Mouse (Mus musculus) intestine, postnatal 0 days (tissue): ENCODE data around the gene Nol8. TPM values are rescaled to one million over a fixed set of nuclear protein-coding genes. Genes with fewer than 3 reads are reported as not detected.

Experiments
- ATAC-seq: fragments of 200-750 bp; cut with Nextera tagmentation; 2 replicates; pipeline ENCODE4 v1.8.0; 2017; ENCODE audit warnings: mild to moderate bottlenecking, moderate TSS enrichment, moderate library complexity
- H3K27ac ChIP-seq: fragments of 300-500 bp; sonication (generic); 2 replicates; pipeline ENCODE4 v1.5.1; 2014; ENCODE audit warnings: mild to moderate bottlenecking, low read depth, low read length, moderate library complexity
- H3K27me3 ChIP-seq: fragments of 300-500 bp; sonication (generic); replicated peaks from 2 replicates; pipeline ENCODE4 v1.6.1; 2014; ENCODE audit warnings: low read length, mixed read lengths; ENCODE audit not compliant: control insufficient read depth, insufficient read depth
- H3K36me3 ChIP-seq: fragments of 300-500 bp; sonication (generic); 2 replicates; pipeline ENCODE4 v1.6.1; 2014; ENCODE audit warnings: mild to moderate bottlenecking, moderate library complexity; ENCODE audit not compliant: control insufficient read depth, insufficient read depth
- H3K4me1 ChIP-seq: fragments of 300-500 bp; sonication (generic); replicated peaks from 2 replicates; pipeline ENCODE4 v1.6.1; 2014; ENCODE audit warnings: antibody characterized with exemption, low read length, mixed read lengths; ENCODE audit not compliant: control insufficient read depth, insufficient read depth
- H3K4me2 ChIP-seq: fragments of 300-500 bp; sonication (generic); replicated peaks from 2 replicates; pipeline ENCODE4 v1.6.1; 2014; ENCODE audit warnings: low read depth, mild to moderate bottlenecking, moderate library complexity
- H3K4me3 ChIP-seq: fragments of 300-500 bp; sonication (generic); 2 replicates; pipeline ENCODE4 v1.5.1; 2014; ENCODE audit warnings: low read depth, low read length
- H3K9ac ChIP-seq: fragments of 300-500 bp; sonication (generic); 2 replicates; pipeline ENCODE4 v1.6.1; 2014; ENCODE audit warnings: mild to moderate bottlenecking, low read depth, low read length
- H3K9me3 ChIP-seq: fragments of 300-500 bp; sonication (generic); 2 replicates; pipeline ENCODE4 v1.6.1; 2016; ENCODE audit warnings: mixed run types; ENCODE audit not compliant: control insufficient read depth
- CTCF ChIP-seq: sonication (generic); IDR thresholded peaks from 2 replicates; pipeline ENCODE4 v1.5.1; 2016; ENCODE audit warnings: low read depth, mild to moderate bottlenecking, control low read depth, antibody characterized with exemption, moderate library complexity
- WGBS: fragments of 180-500 bp; shearing (Covaris S2); extraction: QIAGEN DNeasy Blood & Tissue Kit; methylation state at CpG from one replicate; pipeline ENCODE4 v1.1.7; 2014; 5-methylcytosine and 5-hydroxymethylcytosine counted together
- polyA plus RNA-seq: library from polyadenylated mRNA; unstranded; fragments of >200 nt; fragmentation: Nextera tagmentation; extraction: Ambion mirVana; gene quantifications from 2 replicates; pipeline ENCODE4 v1.2.1, GENCODE M21; 2015

Nol8 gene
- 9.7 and 12.7 TPM in 2 replicates for polyA plus RNA-seq

GRCm38 (mm10) chr13:49652481-49653179 is at the start of gene Nol8, which contains the start of gene Cenpp:
Gene Nol8, plus strand, starts transcription at chr13:49653078.
Gene Cenpp, minus strand, starts transcription at chr13:49652785.
- Histone ChIP-seq H3K36me3 (peaks cover 8% of the 10 kb centered on the region), H3K4me1 (no peaks in the 10 kb centered on the region), H3K9me3 (no peaks in the 10 kb centered on the region), H3K4me2 (peak within 1 kb of the TSS; percentile 95), H3K4me3 (peak within 1 kb of the TSS; percentile 67), H3K27me3 (no peaks in the 10 kb centered on the region), H3K27ac (peak within 1 kb of the TSS; percentile 41; the same call in 1 of the 2 replicates), H3K9ac (peak within 1 kb of the TSS; percentile 49)
- WGBS, result under 1% methylated on average over 68 of the region's 68 CpGs
- ATAC-seq, result peak; percentile 99
- TF ChIP-seq CTCF, result peak; percentile 46

- TF ChIP-seq CTCF, result no peak
- H3K4me2 ChIP-seq, result no peak overlapping the region
- no peak overlapping the region for H3K9ac ChIP-seq
- no peak for ATAC-seq
- no peaks in the 10 kb centered on the region for H3K36me3 ChIP-seq
- H3K27ac ChIP-seq, result no peak overlapping the region
- no peaks in the 10 kb centered on the region for H3K27me3 ChIP-seq
- no peaks in the 10 kb centered on the region for H3K4me1 ChIP-seq
- H3K9me3 ChIP-seq, result no peaks in the 10 kb centered on the region
- no peak overlapping the region for H3K4me3 ChIP-seq
These were observed 49.3 kb upstream of the Nol8 start for GRCm38 (mm10) chr13:49603603-49604002.

- no peaks in the 10 kb centered on the region for H3K27me3 ChIP-seq
- no peaks in the 10 kb centered on the region for H3K36me3 ChIP-seq
- no peak within 1 kb of the TSS for H3K27ac ChIP-seq
- peak within 1 kb of the TSS; percentile 7 for H3K4me2 ChIP-seq
- no peak for ATAC-seq
- no peaks in the 10 kb centered on the region for H3K4me1 ChIP-seq
- no peaks in the 10 kb centered on the region for H3K9me3 ChIP-seq
- WGBS, result 58% methylated on average over 4 of the region's 4 CpGs
- H3K9ac ChIP-seq, result no peak within 1 kb of the TSS
- no peak for TF ChIP-seq CTCF
- peak within 1 kb of the TSS; percentile 17; the same call in 1 of the 2 replicates for H3K4me3 ChIP-seq
These were observed 45.2 kb upstream of the Nol8 start, which contains the start of gene Ogn for GRCm38 (mm10) chr13:49607714-49608113. Gene Ogn, plus strand, starts transcription at chr13:49608046.

- WGBS, result 59% methylated on average over 4 of the region's 4 CpGs
- Histone ChIP-seq H3K36me3 (no peaks in the 10 kb centered on the region), H3K9ac (no peak overlapping the region), H3K4me2 (peak overlapping the region; percentile 7), H3K27me3 (no peaks in the 10 kb centered on the region), H3K4me1 (no peaks in the 10 kb centered on the region), H3K27ac (no peak overlapping the region), H3K4me3 (peak overlapping the region; percentile 17; the same call in 1 of the 2 replicates), H3K9me3 (no peaks in the 10 kb centered on the region)
- no peak for TF ChIP-seq CTCF
- ATAC-seq, result no peak
These were observed 44.1 kb upstream of the Nol8 start for GRCm38 (mm10) chr13:49608589-49609322.

GRCm38 (mm10) chr13:49617021-49617420 is 35.9 kb upstream of the Nol8 start:
- ATAC-seq, result no peak
- TF ChIP-seq CTCF, result no peak
- 87% methylated on average over 3 of the region's 3 CpGs for WGBS

GRCm38 (mm10) chr13:49618365-49618764 is 34.5 kb upstream of the Nol8 start:
- no peak for ATAC-seq
- no peak overlapping the region for H3K4me2 ChIP-seq
- H3K4me1 ChIP-seq, result no peaks in the 10 kb centered on the region
- no peaks in the 10 kb centered on the region for H3K9me3 ChIP-seq
- no peak for TF ChIP-seq CTCF
- no peak overlapping the region for H3K4me3 ChIP-seq
- no peaks in the 10 kb centered on the region for H3K27me3 ChIP-seq
- no peak overlapping the region for H3K9ac ChIP-seq
- H3K27ac ChIP-seq, result no peak overlapping the region
- H3K36me3 ChIP-seq, result no peaks in the 10 kb centered on the region

More at GRCm38 (mm10) chr13:49617021-49617420, 35.9 kb upstream of the Nol8 start:
- no peaks in the 10 kb centered on the region for H3K36me3 ChIP-seq
- no peaks in the 10 kb centered on the region for H3K27me3 ChIP-seq
- no peak overlapping the region for H3K27ac ChIP-seq
- H3K9me3 ChIP-seq, result no peaks in the 10 kb centered on the region
- H3K4me3 ChIP-seq, result no peak overlapping the region
- no peaks in the 10 kb centered on the region for H3K4me1 ChIP-seq
- no peak overlapping the region for H3K4me2 ChIP-seq
- no peak overlapping the region for H3K9ac ChIP-seq
